Mouse (Mus musculus) monocyte, adult 5-6 weeks (primary cell): ENCODE data around the gene Cnst. TPM values are rescaled to one million over a fixed set of nuclear protein-coding genes. Genes with fewer than 3 reads are reported as not detected.

Experiments used
- ATAC-seq: fragments of 153-309, 156-312 bp; replicated peaks from 2 replicates; pipeline ENCODE4 v1.8.0; 2017; ENCODE audit warnings: mild to moderate bottlenecking; ENCODE audit not compliant: low TSS enrichment, insufficient number of reproducible peaks, severe bottlenecking, poor library complexity, low FRiP score
- total RNA-seq: library from RNA; stranded (forward); fragments of 200-1000, 200-491, 200-594 nt; gene quantifications from 3 replicates; pipeline ENCODE4 v1.2.3, GENCODE M21; 2017

The Cnst gene
- total RNA-seq, 1 experiment from 2014 or later = 54.8 TPM

DNA sequence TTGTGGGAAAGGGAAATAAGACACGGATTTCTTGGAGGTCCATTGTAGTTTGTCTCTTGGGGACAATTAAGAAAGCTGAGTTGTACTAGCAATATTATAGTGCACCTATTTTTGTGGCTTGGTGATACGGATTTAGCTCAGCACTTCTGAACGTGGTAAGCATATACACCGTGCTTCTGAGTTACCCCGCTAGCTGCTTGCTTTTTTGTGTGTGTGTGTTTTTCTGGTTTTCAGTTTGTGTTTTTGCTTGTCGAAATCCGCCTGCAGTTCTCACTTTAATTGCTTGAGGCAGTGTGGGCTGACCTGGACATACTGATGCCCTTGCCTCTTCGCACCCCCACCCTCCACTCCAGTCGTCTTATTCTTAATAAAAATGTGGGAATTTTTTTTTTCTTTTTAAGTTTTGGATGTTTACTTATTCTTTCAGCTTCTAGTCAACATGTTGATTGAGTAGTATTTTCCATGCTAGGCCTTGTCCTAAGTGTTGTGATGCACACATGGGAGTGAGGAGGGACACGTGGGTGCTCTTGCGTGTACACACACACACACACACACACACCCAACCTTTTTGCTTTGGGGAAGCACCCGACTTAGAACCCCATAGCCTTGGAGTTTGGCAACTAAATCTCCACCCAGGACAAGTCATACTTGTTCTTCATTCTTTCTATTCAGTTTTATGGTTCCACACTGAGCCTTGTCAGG is 122.8 kb downstream of the Cnst start:
- no peak for ATAC-seq

- ATAC-seq = no peak
These were observed 128.2 kb downstream of the Cnst start for GRCm38 (mm10) chr1:179674355-179674754.

GRCm38 (mm10) chr1:179677031-179677430 is 130.9 kb downstream of the Cnst start:
- ATAC-seq = no peak

Other genes with a start within 250 kb of the Cnst start
- gene Smyd3, start 28.3 kb upstream of the Cnst start, total RNA-seq = 10.6 to 34.7 TPM (median 14.3 TPM) in 3 replicates
- gene Tfb2m, start 103 bp upstream of the Cnst start, total RNA-seq = 30.5 to 41.7 TPM (median 32.7 TPM) in 3 replicates
- gene Sccpdh, start 121.8 kb downstream of the Cnst start, total RNA-seq = 10.1 to 18.2 TPM (median 15.0 TPM) in 3 replicates
- gene Kif28, start 198.9 kb downstream of the Cnst start, total RNA-seq = not detected in 3 replicates